Mouse (Mus musculus) ZHBTc4 (cell line): ENCODE data around the gene Mmp27.

Source experiments
- DNase-seq: peaks from one replicate; pipeline ENCODE4 v3.0.0-alpha.2; 2011; ENCODE audit warnings: low read depth, low spot score

Mmp27 gene

GRCm38 (mm10) chr9:7602982-7603742, 32.0 kb downstream of the Mmp27 start:
- peak; percentile 73 for DNase-seq

GRCm38 (mm10) chr9:7604005-7604404, 32.8 kb downstream of the Mmp27 start:
- DNase-seq = no peak

GRCm38 (mm10) chr9:7605638-7606037, 34.4 kb downstream of the Mmp27 start:
- no peak for DNase-seq

- DNase-seq = no peak
These were observed 51.4 kb downstream of the Mmp27 start for GRCm38 (mm10) chr9:7622582-7622981.

DNA sequence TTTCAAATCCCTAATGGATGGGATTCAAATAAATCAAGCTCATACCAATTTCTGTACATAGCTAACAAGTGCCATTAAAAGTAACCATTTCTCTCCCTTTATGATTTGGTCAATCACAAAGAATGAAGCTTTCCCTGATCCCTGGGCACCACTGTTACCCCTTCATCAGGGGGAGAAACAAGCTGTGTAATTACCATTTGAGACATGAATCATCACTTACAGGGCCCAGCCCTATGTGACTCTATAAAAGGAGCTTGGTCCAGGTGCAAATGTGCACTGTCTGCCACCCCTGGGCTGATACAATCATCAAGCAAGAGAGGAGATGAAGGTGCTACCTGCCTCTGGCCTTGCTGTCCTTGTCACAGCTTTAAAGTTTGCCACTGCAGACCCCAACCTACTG, 56.7 kb downstream of the Mmp27 start, which contains the start of gene Mmp20:
Mmp20 (plus strand) TSS at position 301 of the 400 bp plus-strand sequence.
- DNase-seq = no peak
